14 mouse cellular contexts compared by ENCODE assay signal in the genomic region with DNA sequence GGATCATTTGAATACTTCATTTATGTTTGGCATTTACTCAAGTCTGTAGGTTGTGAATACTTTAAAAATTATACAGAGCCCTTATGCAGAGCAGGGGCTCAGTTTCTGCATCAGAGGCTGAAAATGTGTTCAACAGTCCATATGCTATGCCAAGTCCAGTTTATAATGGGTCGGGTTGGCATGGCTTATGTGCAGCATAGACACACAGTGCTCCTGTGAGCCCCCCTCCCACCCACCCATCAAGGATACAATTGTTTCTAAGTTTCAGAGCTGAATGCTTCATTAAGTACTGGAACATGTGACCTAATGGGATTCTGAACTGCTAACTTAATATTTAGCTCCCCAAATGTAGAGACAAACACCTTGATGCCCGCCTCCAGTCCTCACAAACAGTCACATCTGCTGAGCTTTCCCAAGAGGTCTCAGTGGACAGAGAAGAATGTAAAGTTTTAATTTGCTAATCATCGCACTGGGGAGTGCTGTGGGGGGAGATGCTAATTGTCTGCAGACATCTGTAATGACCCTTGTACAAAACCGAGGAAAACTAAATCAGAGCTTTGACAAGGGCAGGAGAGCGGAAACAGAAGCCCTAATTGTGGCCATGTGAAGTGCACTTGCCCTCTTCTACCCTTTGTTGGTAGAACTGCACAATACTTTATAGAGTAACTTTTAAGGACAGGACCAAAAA.
DNase-seq lines count a peak whose midpoint lies in the region; ATAC-seq and TF ChIP-seq lines count a peak whose summit lies in the region.
"Had no signal": no experiment of that assay in that cellular context is flagged by ENCODE, and none has a peak within 500 bp of the region (broad histone marks: within the 10 kb centered on the region; RNA-seq: fewer than 3 reads in every experiment).

No protein-coding gene starts in this region.

- no peak for TF ChIP-seq CTCF in midbrain, postnatal 0 days (IDR thresholded peaks at IDR 0.05)

- H3K36me3 ChIP-seq in embryonic facial prominence, embryonic 14.5 days (ENCODE audit: control insufficient read depth, insufficient read depth, low read length), result no peaks in the 10 kb centered on the region
- no peaks in the 10 kb centered on the region for H3K36me3 ChIP-seq in hindbrain, embryonic 11.5 days (ENCODE audit: control insufficient read depth, insufficient read depth, low read length)
- no peaks in the 10 kb centered on the region for H3K36me3 ChIP-seq in midbrain, postnatal 0 days (ENCODE audit: insufficient read depth, low read length)
- H3K36me3 ChIP-seq: embryonic facial prominence, embryonic 15.5 days; heart, embryonic 13.5 days; limb, embryonic 15.5 days had no signal

- no peaks in the 10 kb centered on the region for H3K27me3 ChIP-seq in embryonic facial prominence, embryonic 14.5 days (replicated peaks; ENCODE audit: control insufficient read depth, insufficient read depth, low read length)
- H3K27me3 ChIP-seq in hindbrain, embryonic 11.5 days (ENCODE audit: control insufficient read depth, insufficient read depth, low read length), result no peaks in the 10 kb centered on the region
- no peaks in the 10 kb centered on the region for H3K27me3 ChIP-seq in midbrain, postnatal 0 days (ENCODE audit: insufficient read depth, low read length)
- H3K27me3 ChIP-seq: embryonic facial prominence, embryonic 15.5 days; heart, embryonic 13.5 days; limb, embryonic 15.5 days had no signal

- H3K4me2 ChIP-seq in embryonic facial prominence, embryonic 14.5 days (ENCODE audit: low read depth, low read length), result no peak overlapping the region
- H3K4me2 ChIP-seq in hindbrain, embryonic 11.5 days (replicated peaks; ENCODE audit: low read depth, low read length), result no peak overlapping the region
- H3K4me2 ChIP-seq in midbrain, postnatal 0 days (ENCODE audit: low read depth, low read length, poor library complexity, severe bottlenecking), result no peak overlapping the region
- H3K4me2 ChIP-seq: embryonic facial prominence, embryonic 15.5 days; heart, embryonic 13.5 days; limb, embryonic 15.5 days; lung, embryonic 14.5 days had no signal

- no peak overlapping the region for H3K9ac ChIP-seq in embryonic facial prominence, embryonic 14.5 days (ENCODE audit: low read depth, low read length)
- no peak overlapping the region for H3K9ac ChIP-seq in hindbrain, embryonic 11.5 days (ENCODE audit: low read depth, low read length)
- H3K9ac ChIP-seq in midbrain, postnatal 0 days (replicated peaks; ENCODE audit: low read length, poor library complexity, severe bottlenecking), result no peak overlapping the region
- H3K9ac ChIP-seq: embryonic facial prominence, embryonic 15.5 days; heart, embryonic 13.5 days; limb, embryonic 15.5 days; lung, embryonic 14.5 days had no signal

- H3K9me3 ChIP-seq in embryonic facial prominence, embryonic 14.5 days (ENCODE audit: control insufficient read depth, low read length), result no peaks in the 10 kb centered on the region
- no peaks in the 10 kb centered on the region for H3K9me3 ChIP-seq in hindbrain, embryonic 11.5 days (ENCODE audit: control insufficient read depth, low read length)
- no peaks in the 10 kb centered on the region for H3K9me3 ChIP-seq in midbrain, postnatal 0 days (ENCODE audit: low read length)
- H3K9me3 ChIP-seq: embryonic facial prominence, embryonic 15.5 days; heart, embryonic 13.5 days; limb, embryonic 15.5 days had no signal

- H3K27ac ChIP-seq in embryonic facial prominence, embryonic 14.5 days (replicated peaks; ENCODE audit: low read depth, low read length), result no peak overlapping the region
- H3K27ac ChIP-seq in hindbrain, embryonic 11.5 days (ENCODE audit: low read depth, low read length), result no peak overlapping the region
- H3K27ac ChIP-seq in midbrain, postnatal 0 days (ENCODE audit: low read depth, low read length), result no peak overlapping the region
- H3K27ac ChIP-seq: embryonic facial prominence, embryonic 15.5 days; heart, embryonic 13.5 days; limb, embryonic 15.5 days had no signal

- no peak overlapping the region for H3K4me3 ChIP-seq in embryonic facial prominence, embryonic 14.5 days (ENCODE audit: low read depth, low read length)
- no peak overlapping the region for H3K4me3 ChIP-seq in hindbrain, embryonic 11.5 days (ENCODE audit: low read depth, low read length)
- H3K4me3 ChIP-seq in midbrain, postnatal 0 days (ENCODE audit: low read depth, low read length), result no peak overlapping the region
- H3K4me3 ChIP-seq: embryonic facial prominence, embryonic 15.5 days; heart, embryonic 13.5 days; limb, embryonic 15.5 days had no signal

- DNase-seq in embryo, embryonic 10.5 days (ENCODE audit: low spot score), result peak; percentile 46
- DNase-seq in embryonic facial prominence, embryonic 14.5 days (ENCODE audit: low spot score), result peak; percentile 24
- peak; percentile 18 for DNase-seq in hindbrain, embryonic 11.5 days (ENCODE audit: low spot score)
- peak; percentile 13 for DNase-seq in midbrain, postnatal 0 days (ENCODE audit: low spot score)
- DNase-seq in heart, adult 18-20 months, result no peak
- no peak for DNase-seq in ovary, postnatal 14 days (ENCODE audit: low spot score)
- DNase-seq: cerebellum, adult 2 months; lung, embryonic 14.5 days; thymus, adult 2 months had no signal

- ATAC-seq in embryonic facial prominence, embryonic 14.5 days (ENCODE audit: low read depth), result peak; percentile 55; the same call in 1 of the 2 replicates
- ATAC-seq in hindbrain, embryonic 11.5 days (ENCODE audit: low FRiP score), result peak; percentile 43
- ATAC-seq in midbrain, postnatal 0 days (ENCODE audit: low FRiP score), result no peak
- no peak for ATAC-seq in granulocyte monocyte progenitor cell, adult 5-6 weeks (replicated peaks; ENCODE audit: poor library complexity, severe bottlenecking)
- ATAC-seq: CD4-positive, CD25-positive, alpha-beta regulatory T cell, adult 4 months had no signal

- H3K4me1 ChIP-seq in embryonic facial prominence, embryonic 14.5 days (ENCODE audit: control insufficient read depth, insufficient read depth, low read length), result no peaks in the 10 kb centered on the region
- no peaks in the 10 kb centered on the region for H3K4me1 ChIP-seq in hindbrain, embryonic 11.5 days (replicated peaks; ENCODE audit: control insufficient read depth, insufficient read depth, low read length)
- H3K4me1 ChIP-seq in midbrain, postnatal 0 days (ENCODE audit: insufficient read depth, low read length), result no peaks in the 10 kb centered on the region
- H3K4me1 ChIP-seq: embryonic facial prominence, embryonic 15.5 days; heart, embryonic 13.5 days; limb, embryonic 15.5 days had no signal

- WGBS in embryonic facial prominence, embryonic 14.5 days, result 44% methylated on average over 5 of the region's 5 CpGs
- WGBS in hindbrain, embryonic 11.5 days, result 33% methylated on average over 5 of the region's 5 CpGs
- whole genome bisulfite sequencing in midbrain, postnatal 0 days, result 52% methylated on average over 5 of the region's 5 CpGs

Comparison
In these comparisons a context has a peak if more than half of its experiments do, and no peak if none do; other contexts are left out.
1. DNase-seq: peak in embryo, embryonic 10.5 days (single experiment), embryonic facial prominence, embryonic 14.5 days (single experiment), hindbrain, embryonic 11.5 days (single experiment) and midbrain, postnatal 0 days (single experiment); none in heart, adult 18-20 months (0 of 2) and ovary, postnatal 14 days (single experiment).
2. ATAC-seq: peak in embryonic facial prominence, embryonic 14.5 days (single experiment) and hindbrain, embryonic 11.5 days (single experiment); none in midbrain, postnatal 0 days (single experiment) and granulocyte monocyte progenitor cell, adult 5-6 weeks (single experiment).